In the genomic region with DNA sequence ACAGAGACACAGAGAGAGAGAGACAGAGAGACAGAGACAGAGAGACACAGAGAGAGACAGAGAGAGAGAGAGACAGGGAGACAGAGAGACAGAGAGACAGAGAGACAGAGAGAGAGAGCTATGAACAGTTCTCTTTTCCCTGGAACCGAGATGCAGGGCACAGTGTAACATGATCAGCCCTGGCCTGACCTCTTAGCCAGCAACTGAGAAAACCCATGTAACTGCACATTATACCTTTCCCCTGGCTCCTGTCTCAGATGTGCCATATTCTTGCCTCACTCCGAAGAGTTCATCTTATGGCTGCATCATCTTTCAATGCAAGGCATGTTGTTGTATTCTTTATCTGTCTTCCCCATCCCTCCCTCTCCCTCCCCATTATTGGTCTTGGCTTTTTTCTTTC, we compare ENCODE assay signal across 23 mouse cellular contexts.
DNase-seq lines count a peak whose midpoint lies in the region; ATAC-seq lines count a peak whose summit lies in the region.
"Had no signal": no experiment of that assay in that cellular context is flagged by ENCODE, and none has a peak within 500 bp of the region (broad histone marks: within the 10 kb centered on the region; RNA-seq: fewer than 3 reads in every experiment).

No protein-coding gene starts in this region.

- no peaks in the 10 kb centered on the region for H3K36me3 ChIP-seq in kidney, embryonic 15.5 days
- H3K36me3 ChIP-seq in kidney, embryonic 16.5 days (ENCODE audit: insufficient read depth, low read length): no peaks in the 10 kb centered on the region
- no peaks in the 10 kb centered on the region for H3K36me3 ChIP-seq in hindbrain, embryonic 12.5 days
- H3K36me3 ChIP-seq: embryonic facial prominence, embryonic 12.5 days; embryonic facial prominence, embryonic 15.5 days; heart, embryonic 13.5 days; hindbrain, embryonic 15.5 days had no signal

- H3K4me1 ChIP-seq in kidney, embryonic 15.5 days: peaks cover 6% of the 10 kb centered on the region; the same call in 1 of the 2 replicates
- no peaks in the 10 kb centered on the region for H3K4me1 ChIP-seq in kidney, embryonic 16.5 days (ENCODE audit: insufficient read depth, low read length)
- no peaks in the 10 kb centered on the region for H3K4me1 ChIP-seq in hindbrain, embryonic 12.5 days
- H3K4me1 ChIP-seq: embryonic facial prominence, embryonic 15.5 days; hindbrain, embryonic 15.5 days had no signal

- no peak overlapping the region for H3K27ac ChIP-seq in kidney, embryonic 15.5 days
- no peak overlapping the region for H3K27ac ChIP-seq in kidney, embryonic 16.5 days (ENCODE audit: low read length)
- H3K27ac ChIP-seq in hindbrain, embryonic 12.5 days: no peak overlapping the region
- H3K27ac ChIP-seq: embryonic facial prominence, embryonic 12.5 days; embryonic facial prominence, embryonic 15.5 days; heart, embryonic 13.5 days; hindbrain, embryonic 15.5 days had no signal

- H3K4me2 ChIP-seq in kidney, embryonic 15.5 days: no peak overlapping the region
- H3K4me2 ChIP-seq in kidney, embryonic 16.5 days (replicated peaks; ENCODE audit: low read depth, low read length): no peak overlapping the region
- no peak overlapping the region for H3K4me2 ChIP-seq in hindbrain, embryonic 12.5 days (replicated peaks)
- H3K4me2 ChIP-seq: embryonic facial prominence, embryonic 12.5 days; embryonic facial prominence, embryonic 15.5 days; heart, embryonic 13.5 days; hindbrain, embryonic 15.5 days had no signal

- H3K4me3 ChIP-seq in kidney, embryonic 15.5 days (replicated peaks): no peak overlapping the region
- H3K4me3 ChIP-seq in kidney, embryonic 16.5 days (ENCODE audit: low read length): no peak overlapping the region
- no peak overlapping the region for H3K4me3 ChIP-seq in hindbrain, embryonic 12.5 days
- H3K4me3 ChIP-seq: embryonic facial prominence, embryonic 12.5 days; embryonic facial prominence, embryonic 15.5 days; heart, embryonic 13.5 days; hindbrain, embryonic 15.5 days had no signal

- WGBS in kidney, embryonic 15.5 days: 31% methylated on average over 2 of the region's 2 CpGs
- 19% methylated on average over 2 of the region's 2 CpGs for WGBS in kidney, embryonic 16.5 days
- 43% methylated on average over 2 of the region's 2 CpGs for WGBS in hindbrain, embryonic 12.5 days

- peak; percentile 27 for DNase-seq in gastrocnemius, adult 18-20 months (ENCODE audit: low spot score)
- no peak for DNase-seq in gastrocnemius, postnatal 10 days
- DNase-seq in embryo, embryonic 10.5 days (ENCODE audit: low spot score): peak; percentile 34
- no peak for DNase-seq in frontal cortex, postnatal 14 days (ENCODE audit: low spot score in 2 of 2)
- DNase-seq: adrenal gland, postnatal 10 days; cerebellum, adult 11 months; cerebellum, adult 2 months; cerebellum, adult 9-11 months; cerebellum, postnatal 25 days; forebrain, postnatal 0 days; gastrocnemius, postnatal 14 days; heart, postnatal 14 days; heart, postnatal 4 days had no signal

- peak; percentile 63; the same call in 1 of the 2 replicates for ATAC-seq in kidney, embryonic 15.5 days (replicated peaks; ENCODE audit: low FRiP score)
- no peak for ATAC-seq in kidney, embryonic 16.5 days (ENCODE audit: low FRiP score, low TSS enrichment)
- no peak for ATAC-seq in hindbrain, embryonic 12.5 days (ENCODE audit: low FRiP score)
- ATAC-seq: forebrain, embryonic 14.5 days; forebrain, postnatal 0 days; intestine, postnatal 0 days; Patski had no signal

- H3K27me3 ChIP-seq in kidney, embryonic 15.5 days: no peaks in the 10 kb centered on the region
- H3K27me3 ChIP-seq in kidney, embryonic 16.5 days (ENCODE audit: insufficient read depth, low read length): no peaks in the 10 kb centered on the region
- no peaks in the 10 kb centered on the region for H3K27me3 ChIP-seq in hindbrain, embryonic 12.5 days
- H3K27me3 ChIP-seq: embryonic facial prominence, embryonic 12.5 days; embryonic facial prominence, embryonic 15.5 days; heart, embryonic 13.5 days; hindbrain, embryonic 15.5 days; Patski had no signal

- H3K9ac ChIP-seq in kidney, embryonic 15.5 days: no peak overlapping the region
- no peak overlapping the region for H3K9ac ChIP-seq in kidney, embryonic 16.5 days (replicated peaks; ENCODE audit: low read length)
- H3K9ac ChIP-seq in hindbrain, embryonic 12.5 days: no peak overlapping the region
- H3K9ac ChIP-seq: embryonic facial prominence, embryonic 12.5 days; embryonic facial prominence, embryonic 15.5 days; forebrain, postnatal 0 days; heart, embryonic 13.5 days; hindbrain, embryonic 15.5 days had no signal

- no peaks in the 10 kb centered on the region for H3K9me3 ChIP-seq in kidney, embryonic 15.5 days (replicated peaks)
- H3K9me3 ChIP-seq in kidney, embryonic 16.5 days (ENCODE audit: low read length): no peaks in the 10 kb centered on the region
- H3K9me3 ChIP-seq in hindbrain, embryonic 12.5 days (replicated peaks): no peaks in the 10 kb centered on the region
- H3K9me3 ChIP-seq: embryonic facial prominence, embryonic 12.5 days; embryonic facial prominence, embryonic 15.5 days; heart, embryonic 13.5 days; hindbrain, embryonic 15.5 days had no signal

Comparison
In these comparisons a context has a peak if more than half of its experiments do, and no peak if none do; other contexts are left out.
1. DNase-seq: peak in gastrocnemius, adult 18-20 months (single experiment) and embryo, embryonic 10.5 days (single experiment); none in gastrocnemius, postnatal 10 days (single experiment) and frontal cortex, postnatal 14 days (0 of 2).